Mouse (Mus musculus): ENCODE data around the gene Kiss1.

DNA sequence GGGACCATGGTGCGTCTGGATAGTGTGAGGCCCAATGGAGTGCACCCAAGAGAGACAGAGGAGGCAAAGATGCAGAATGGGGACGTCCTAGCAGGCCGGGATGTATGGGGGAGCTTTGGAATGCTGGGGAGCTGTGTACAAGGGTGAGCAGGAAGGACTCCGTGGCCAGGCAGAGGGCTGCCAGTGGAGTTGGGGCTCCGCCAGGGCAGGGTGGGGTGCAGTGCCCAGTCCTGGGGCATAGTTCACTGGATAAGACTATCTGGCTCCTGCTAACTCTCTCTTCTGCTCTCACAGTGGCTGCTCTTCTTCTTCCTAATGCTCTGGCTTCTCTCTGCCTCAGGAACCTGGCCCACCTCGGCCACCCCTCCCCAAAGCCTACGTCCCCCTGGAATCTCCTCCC lies 35.8 kb upstream of the Kiss1 start:
- no peak for TF ChIP-seq JUND (conservative IDR thresholded peaks at IDR 0.05; ENCODE audit: low read depth, low read length)
- no peak for TF ChIP-seq CTCF (conservative IDR thresholded peaks at IDR 0.05 in 1 of 2, IDR thresholded peaks at IDR 0.05 in 1 of 2; ENCODE audit: low read depth in 2 of 2, low read length in 2 of 2)
- no peak for TF ChIP-seq BHLHE40 (IDR thresholded peaks at IDR 0.05; ENCODE audit: low read depth, low read length)
- no peak for TF ChIP-seq TBP (conservative IDR thresholded peaks at IDR 0.05; ENCODE audit: low read depth, low read length)
- TF ChIP-seq ZC3H11A (IDR thresholded peaks at IDR 0.05; ENCODE audit: low read depth, low read length) = no peak
- no peak for TF ChIP-seq CHD2 (IDR thresholded peaks at IDR 0.05; ENCODE audit: low read length)
- no peak for TF ChIP-seq RAD21 (IDR thresholded peaks at IDR 0.05; ENCODE audit: low read depth, low read length)
- TF ChIP-seq ETS1 (conservative IDR thresholded peaks at IDR 0.05; ENCODE audit: low read depth, low read length) = no peak

Data from CH12.LX (cell line).